In the genomic region with DNA sequence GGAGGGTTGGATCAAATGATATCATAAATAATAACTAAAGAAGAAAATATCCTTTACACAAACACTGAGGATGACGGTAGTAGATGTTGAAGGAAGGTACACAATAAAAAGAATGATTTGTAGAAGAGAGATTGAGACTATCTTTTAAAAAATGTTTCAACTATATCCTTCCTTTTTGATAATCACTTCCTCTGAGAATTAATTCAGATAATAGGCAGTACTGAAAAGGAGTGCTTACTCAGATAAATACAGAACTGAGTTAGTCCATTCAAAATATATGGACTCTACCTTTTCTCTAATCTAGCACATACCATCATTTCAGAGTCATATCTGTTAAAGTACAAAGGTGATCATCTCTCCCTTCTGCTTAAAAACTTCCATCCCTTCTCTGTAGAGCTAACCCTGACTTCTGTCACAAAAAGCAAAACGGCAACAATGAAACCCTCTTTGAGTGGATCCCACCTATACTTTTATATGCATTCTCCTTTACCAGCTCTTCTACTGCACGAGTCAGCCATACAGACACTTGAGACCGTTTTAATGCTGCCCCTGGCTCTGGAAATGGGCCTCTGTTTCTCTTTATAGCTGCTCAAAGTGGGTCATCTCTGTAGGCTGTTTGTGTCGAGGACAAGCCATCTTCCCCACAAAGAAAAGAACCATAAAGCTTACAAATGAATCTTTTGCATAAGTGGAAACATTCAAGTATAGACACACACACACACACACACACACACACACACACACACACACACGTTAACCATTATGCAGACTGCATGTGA, we compare ENCODE assay signal across 18 mouse cellular contexts.
DNase-seq lines count a peak whose midpoint lies in the region; ATAC-seq and TF ChIP-seq lines count a peak whose summit lies in the region.
"Had no signal": no experiment of that assay in that cellular context is flagged by ENCODE, and none has a peak within 500 bp of the region (broad histone marks: within the 10 kb centered on the region; RNA-seq: fewer than 3 reads in every experiment).

No protein-coding gene starts in this region.

- TF ChIP-seq RAD21 in MEL (IDR thresholded peaks at IDR 0.05; ENCODE audit: low read depth, low read length): no peak

- H3K9ac ChIP-seq in MEL (ENCODE audit: control insufficient read depth, low read depth, low read length, poor library complexity, severe bottlenecking): no peak overlapping the region
- H3K9ac ChIP-seq in midbrain, embryonic 11.5 days (ENCODE audit: low read length): no peak overlapping the region
- H3K9ac ChIP-seq: forebrain, embryonic 13.5 days; hindbrain, embryonic 12.5 days; hindbrain, embryonic 15.5 days had no signal

- TF ChIP-seq CTCF in MEL (IDR thresholded peaks at IDR 0.05 in 2 of 3, conservative IDR thresholded peaks at IDR 0.05 in 1 of 3; ENCODE audit: control insufficient read depth in 1 of 3, insufficient read depth in 1 of 3, low read depth in 2 of 3, low read length in 3 of 3, poor library complexity in 1 of 3, severe bottlenecking in 1 of 3): no peak

- no peaks in the 10 kb centered on the region for H3K9me3 ChIP-seq in MEL (replicated peaks; ENCODE audit: insufficient read depth, low read length)
- no peaks in the 10 kb centered on the region for H3K9me3 ChIP-seq in midbrain, embryonic 11.5 days (ENCODE audit: control insufficient read depth, low read length)
- H3K9me3 ChIP-seq: forebrain, embryonic 10.5 days; forebrain, embryonic 13.5 days; hindbrain, embryonic 12.5 days; hindbrain, embryonic 15.5 days had no signal

- H3K79me2 ChIP-seq in MEL (ENCODE audit: control insufficient read depth, insufficient read depth, low read length, poor library complexity): no peaks in the 10 kb centered on the region

- TF ChIP-seq EP300 in MEL (IDR thresholded peaks at IDR 0.05; ENCODE audit: low read depth in 1 of 2, low read length in 2 of 2): peak; percentile 51; a peak in 3 of 4 replicates

- no peaks in the 10 kb centered on the region for H3K27me3 ChIP-seq in MEL (ENCODE audit: control insufficient read depth in 1 of 2, insufficient read depth in 2 of 2, low read length in 2 of 2)
- H3K27me3 ChIP-seq in midbrain, embryonic 11.5 days (ENCODE audit: control insufficient read depth, insufficient read depth, low read length): no peaks in the 10 kb centered on the region
- H3K27me3 ChIP-seq: forebrain, embryonic 13.5 days; hindbrain, embryonic 12.5 days; hindbrain, embryonic 15.5 days; Patski had no signal

- no peak for DNase-seq in cerebellum, adult 8-10 months
- peak; percentile 31 for DNase-seq in cerebellum, adult 9-10 months
- DNase-seq in cerebellum, postnatal 4 days (ENCODE audit: low spot score in 2 of 2): no peak
- DNase-seq in MEL (ENCODE audit: low read depth, low spot score): no peak
- DNase-seq in cerebellum, postnatal 14 days: peak; percentile 10 to 42
- DNase-seq in lung, postnatal 10 days: no peak
- DNase-seq in midbrain, embryonic 11.5 days (ENCODE audit: low spot score, missing footprints): no peak
- DNase-seq: gastrocnemius, postnatal 25 days; kidney, adult 2 months had no signal

- H3K4me3 ChIP-seq in MEL (ENCODE audit: control insufficient read depth in 1 of 2, insufficient read depth in 1 of 2, low read depth in 2 of 2, low read length in 2 of 2): no peak overlapping the region
- H3K4me3 ChIP-seq in midbrain, embryonic 11.5 days (ENCODE audit: low read depth, low read length): no peak overlapping the region
- H3K4me3 ChIP-seq: forebrain, embryonic 10.5 days; forebrain, embryonic 13.5 days; hindbrain, embryonic 12.5 days; hindbrain, embryonic 15.5 days had no signal

- peaks cover 0 to 6% of the 10 kb centered on the region in 2 experiments; a peak in 2 of 4 replicates for H3K36me3 ChIP-seq in MEL (ENCODE audit: control insufficient read depth in 1 of 2, insufficient read depth in 2 of 2, low read length in 2 of 2)
- no peaks in the 10 kb centered on the region for H3K36me3 ChIP-seq in midbrain, embryonic 11.5 days (ENCODE audit: control insufficient read depth, insufficient read depth, low read length)
- H3K36me3 ChIP-seq: forebrain, embryonic 10.5 days; hindbrain, embryonic 12.5 days; hindbrain, embryonic 15.5 days had no signal

- WGBS in midbrain, embryonic 11.5 days: 79% methylated on average over 6 of the region's 6 CpGs

- 0 out of 2 replicates have a peak, but pooled peaks have one; percentile 36 for ATAC-seq in cerebellum, adult (ENCODE audit: insufficient number of reproducible peaks, low FRiP score, low TSS enrichment)
- ATAC-seq in midbrain, embryonic 11.5 days (ENCODE audit: low FRiP score): no peak
- ATAC-seq: forebrain, embryonic 13.5 days; forebrain, embryonic 16.5 days; intestine, postnatal 0 days; Patski had no signal

- no peak for TF ChIP-seq POLR2A in MEL (IDR thresholded peaks at IDR 0.05; ENCODE audit: control insufficient read depth in 1 of 2, insufficient read depth in 1 of 2, low read depth in 1 of 2, low read length in 2 of 2, poor library complexity in 1 of 2)

- H3K4me1 ChIP-seq in MEL (ENCODE audit: control insufficient read depth in 1 of 2, insufficient read depth in 2 of 2, low read length in 2 of 2): peaks cover 0 to 3% of the 10 kb centered on the region in 2 experiments; a peak in 3 of 4 replicates
- no peaks in the 10 kb centered on the region for H3K4me1 ChIP-seq in midbrain, embryonic 11.5 days (ENCODE audit: control insufficient read depth, insufficient read depth, low read length)
- H3K4me1 ChIP-seq: forebrain, embryonic 10.5 days; forebrain, embryonic 13.5 days; hindbrain, embryonic 12.5 days; hindbrain, embryonic 15.5 days had no signal

- H3K4me2 ChIP-seq in midbrain, embryonic 11.5 days: no peak overlapping the region
- H3K4me2 ChIP-seq: forebrain, embryonic 13.5 days; heart, embryonic 11.5 days; hindbrain, embryonic 12.5 days; hindbrain, embryonic 15.5 days had no signal

- H3K27ac ChIP-seq in MEL (ENCODE audit: control insufficient read depth, low read depth, low read length): no peak overlapping the region
- H3K27ac ChIP-seq in midbrain, embryonic 11.5 days (ENCODE audit: low read depth, low read length): no peak overlapping the region
- H3K27ac ChIP-seq: forebrain, embryonic 10.5 days; forebrain, embryonic 13.5 days; hindbrain, embryonic 12.5 days; hindbrain, embryonic 15.5 days had no signal

TF ChIP-seq in MEL, 35 proteins besides CTCF, POLR2A, EP300 and RAD21:
- TF ChIP-seq GATA1 (IDR thresholded peaks at IDR 0.05; ENCODE audit: low read depth, low read length): peak; percentile 16; the same call in 1 of the 2 replicates
- no peak for TF ChIP-seq MXI1 (IDR thresholded peaks at IDR 0.05; ENCODE audit: low read depth, low read length)
- peak; percentile 15; the same call in 1 of the 2 replicates for TF ChIP-seq TCF12 (IDR thresholded peaks at IDR 0.05; ENCODE audit: low read depth, low read length)

Comparison
In these comparisons a context has a peak if more than half of its experiments do, and no peak if none do; other contexts are left out.
1. DNase-seq: peak in cerebellum, adult 9-10 months (single experiment) and cerebellum, postnatal 14 days (2 of 2); none in cerebellum, adult 8-10 months (single experiment), cerebellum, postnatal 4 days (0 of 2), MEL (single experiment), lung, postnatal 10 days (single experiment) and midbrain, embryonic 11.5 days (single experiment).